Mouse (Mus musculus) stomach, postnatal 0 days (tissue): ENCODE data around the gene Usp54. TPM values are rescaled to one million over a fixed set of nuclear protein-coding genes. Genes with fewer than 3 reads are reported as not detected.
A peak's percentile ranks its signal among the peaks of the same experiment; 100 is the strongest.

Experiments used
- ATAC-seq: fragments of 200-750 bp; cut with Nextera tagmentation; 2 replicates; pipeline ENCODE4 v1.8.0; 2017; ENCODE audit not compliant: low FRiP score, low TSS enrichment
- DNase-seq: peaks from one replicate; pipeline ENCODE4 v3.0.0-alpha.2; 2016; ENCODE audit warnings: low spot score
- H3K27ac ChIP-seq: fragments of 300-500 bp; sonication (generic); replicated peaks from 2 replicates; pipeline ENCODE4 v1.5.1; 2014; ENCODE audit warnings: mild to moderate bottlenecking, control low read depth
- H3K27me3 ChIP-seq: fragments of 300-500 bp; sonication (generic); 2 replicates; pipeline ENCODE4 v1.6.1; 2014; ENCODE audit warnings: low read length; ENCODE audit not compliant: control insufficient read depth, insufficient read depth
- H3K36me3 ChIP-seq: fragments of 300-500 bp; sonication (generic); 2 replicates; pipeline ENCODE4 v1.6.1; 2014; ENCODE audit warnings: low read length, mixed read lengths; ENCODE audit not compliant: control insufficient read depth, insufficient read depth
- H3K4me1 ChIP-seq: fragments of 300-500 bp; sonication (generic); replicated peaks from 2 replicates; pipeline ENCODE4 v1.6.1; 2014; ENCODE audit warnings: antibody characterized with exemption; ENCODE audit not compliant: control insufficient read depth, insufficient read depth
- H3K4me2 ChIP-seq: fragments of 300-500 bp; sonication (generic); replicated peaks from 2 replicates; pipeline ENCODE4 v1.6.1; 2014; ENCODE audit warnings: low read depth, mild to moderate bottlenecking, control low read depth, moderate library complexity
- H3K4me3 ChIP-seq: fragments of 300-500 bp; sonication (generic); 2 replicates; pipeline ENCODE4 v1.5.1; 2014; ENCODE audit warnings: low read depth, low read length, control low read depth
- H3K9ac ChIP-seq: fragments of 300-500 bp; sonication (generic); 2 replicates; pipeline ENCODE4 v1.6.1; 2014; ENCODE audit warnings: mild to moderate bottlenecking, low read length, control low read depth, mixed read lengths
- H3K9me3 ChIP-seq: fragments of 300-500 bp; sonication (generic); 2 replicates; pipeline ENCODE4 v1.6.1; 2016; ENCODE audit warnings: low read length; ENCODE audit not compliant: control insufficient read depth
- CTCF ChIP-seq: IDR thresholded peaks from 2 replicates; pipeline ENCODE4 v1.5.1; 2016; ENCODE audit warnings: antibody characterized with exemption, low read depth, mild to moderate bottlenecking, moderate library complexity
- EP300 ChIP-seq: optimal IDR thresholded peaks from 2 replicates; pipeline ENCODE3; 2016; ENCODE audit warnings: antibody characterized with exemption
- WGBS: fragments of 180-500 bp; shearing (Covaris S2); extraction: QIAGEN DNeasy Blood & Tissue Kit; methylation state at CpG from one replicate; pipeline ENCODE4 v1.1.7; 2014; 5-methylcytosine and 5-hydroxymethylcytosine counted together
- polyA plus RNA-seq: library from polyadenylated mRNA; unstranded; fragments of >200 nt; fragmentation: Nextera tagmentation; extraction: Ambion mirVana; gene quantifications from 2 replicates; pipeline ENCODE4 v1.2.1, GENCODE M21; 2015

Usp54 gene
- polyA plus RNA-seq, 1 experiment from 2014 or later, result 3.3 TPM

DNA sequence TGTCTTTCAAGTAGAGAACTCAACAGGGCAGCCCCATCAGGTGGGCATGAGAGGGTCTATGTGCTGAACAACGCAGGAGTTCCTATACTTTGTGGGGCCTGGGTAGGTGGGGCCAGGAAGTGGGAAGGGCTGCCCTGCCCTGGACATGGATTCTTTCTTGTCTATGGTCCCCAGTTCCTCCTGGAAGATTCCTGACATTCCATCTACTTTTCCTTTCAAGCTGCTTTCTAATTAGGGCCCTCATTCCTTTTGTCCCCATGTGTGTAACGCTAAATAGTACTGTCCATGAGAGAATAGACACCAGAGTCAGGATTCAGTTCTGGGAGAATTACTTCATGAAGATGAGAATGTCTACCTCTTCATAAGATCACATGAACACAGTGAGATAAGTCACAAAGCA, 22.7 kb upstream of the Usp54 start:
- Histone ChIP-seq H3K4me1 (no peaks in the 10 kb centered on the region), H3K27me3 (no peaks in the 10 kb centered on the region), H3K4me3 (no peak overlapping the region), H3K27ac (no peak overlapping the region), H3K9ac (no peak overlapping the region), H3K36me3 (no peaks in the 10 kb centered on the region), H3K9me3 (no peaks in the 10 kb centered on the region), H3K4me2 (no peak overlapping the region)
- DNase-seq (no peak), ATAC-seq (no peak)
- 65% methylated on average over 2 of the region's 2 CpGs for WGBS
- TF ChIP-seq EP300 (no peak), CTCF (no peak)

DNA sequence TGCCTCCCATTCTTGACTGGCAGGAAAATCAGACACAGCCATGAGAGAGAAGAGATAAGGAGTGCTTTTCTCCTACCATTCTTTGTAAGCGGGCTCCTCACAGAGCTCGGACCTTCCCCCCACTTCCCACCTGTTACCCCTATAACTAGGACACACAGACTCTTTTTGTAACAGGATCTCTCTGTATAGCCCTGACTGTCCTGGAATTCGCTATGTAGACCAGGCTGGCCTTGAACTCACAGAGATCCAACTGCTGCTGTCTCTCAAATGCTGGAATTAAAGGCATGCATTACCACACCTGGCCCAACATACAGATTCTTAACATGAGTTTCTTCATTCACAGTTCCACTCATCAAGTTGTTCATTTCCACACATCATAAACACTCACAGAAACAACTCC, 21.9 kb upstream of the Usp54 start:
- 88% methylated on average over 3 of the region's 3 CpGs for WGBS
- DNase-seq, result no peak

DNA sequence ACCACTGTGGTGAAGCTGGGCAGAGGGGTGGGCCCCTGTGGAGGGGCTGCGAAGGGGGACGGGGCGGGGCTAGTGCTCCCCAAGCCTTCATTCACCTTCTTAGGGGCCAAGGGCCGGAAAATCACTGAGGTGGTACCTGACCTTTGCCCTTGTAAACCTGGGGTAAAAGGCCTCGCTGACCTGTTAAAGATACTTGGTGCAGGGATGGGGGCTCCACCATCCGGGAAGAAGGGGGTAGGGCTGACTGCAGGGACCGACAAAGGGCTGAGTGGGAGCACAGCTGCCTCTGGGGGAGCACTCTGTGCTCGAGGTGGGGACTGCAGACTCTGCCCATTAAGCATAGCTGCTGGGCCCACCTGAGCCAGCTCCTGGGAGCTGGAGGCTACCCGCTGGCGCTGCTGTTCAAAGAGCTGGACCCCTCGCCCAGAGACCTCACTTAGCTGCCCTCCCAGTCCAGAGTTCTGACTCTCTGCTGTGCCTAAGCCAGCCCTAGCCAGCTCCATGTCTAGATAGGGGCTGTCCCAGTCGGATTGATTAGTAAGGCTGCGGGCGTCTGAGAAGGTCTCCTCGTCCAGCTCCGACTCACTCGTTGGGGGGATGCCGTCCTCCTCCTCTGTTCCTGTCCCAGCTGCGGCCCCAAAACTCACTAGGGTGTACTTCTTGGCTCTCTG, 20.9 kb upstream of the Usp54 start:
- no peak for DNase-seq
- no peaks in the 10 kb centered on the region for H3K9me3 ChIP-seq
- H3K27ac ChIP-seq, result peak overlapping the region; percentile 91
- peak; percentile 18; the same call in 1 of the 2 replicates for ATAC-seq
- H3K4me2 ChIP-seq, result peak overlapping the region; percentile 95
- 23% methylated on average over 19 of the region's 19 CpGs for WGBS
- peak overlapping the region; percentile 65 for H3K4me3 ChIP-seq
- TF ChIP-seq EP300 (no peak), CTCF (no peak)
- no peaks in the 10 kb centered on the region for H3K36me3 ChIP-seq
- no peaks in the 10 kb centered on the region for H3K4me1 ChIP-seq
- peak overlapping the region; percentile 72 for H3K9ac ChIP-seq
- no peaks in the 10 kb centered on the region for H3K27me3 ChIP-seq

More for the DNA sequence above, 21.9 kb upstream of the Usp54 start:
- Histone ChIP-seq H3K36me3 (no peaks in the 10 kb centered on the region), H3K9ac (no peak overlapping the region), H3K27me3 (no peaks in the 10 kb centered on the region), H3K27ac (no peak overlapping the region), H3K4me3 (no peak overlapping the region), H3K4me1 (no peaks in the 10 kb centered on the region), H3K4me2 (no peak overlapping the region), H3K9me3 (no peaks in the 10 kb centered on the region)
- TF ChIP-seq CTCF, result no peak
- no peak for TF ChIP-seq EP300
- ATAC-seq, result no peak

DNA sequence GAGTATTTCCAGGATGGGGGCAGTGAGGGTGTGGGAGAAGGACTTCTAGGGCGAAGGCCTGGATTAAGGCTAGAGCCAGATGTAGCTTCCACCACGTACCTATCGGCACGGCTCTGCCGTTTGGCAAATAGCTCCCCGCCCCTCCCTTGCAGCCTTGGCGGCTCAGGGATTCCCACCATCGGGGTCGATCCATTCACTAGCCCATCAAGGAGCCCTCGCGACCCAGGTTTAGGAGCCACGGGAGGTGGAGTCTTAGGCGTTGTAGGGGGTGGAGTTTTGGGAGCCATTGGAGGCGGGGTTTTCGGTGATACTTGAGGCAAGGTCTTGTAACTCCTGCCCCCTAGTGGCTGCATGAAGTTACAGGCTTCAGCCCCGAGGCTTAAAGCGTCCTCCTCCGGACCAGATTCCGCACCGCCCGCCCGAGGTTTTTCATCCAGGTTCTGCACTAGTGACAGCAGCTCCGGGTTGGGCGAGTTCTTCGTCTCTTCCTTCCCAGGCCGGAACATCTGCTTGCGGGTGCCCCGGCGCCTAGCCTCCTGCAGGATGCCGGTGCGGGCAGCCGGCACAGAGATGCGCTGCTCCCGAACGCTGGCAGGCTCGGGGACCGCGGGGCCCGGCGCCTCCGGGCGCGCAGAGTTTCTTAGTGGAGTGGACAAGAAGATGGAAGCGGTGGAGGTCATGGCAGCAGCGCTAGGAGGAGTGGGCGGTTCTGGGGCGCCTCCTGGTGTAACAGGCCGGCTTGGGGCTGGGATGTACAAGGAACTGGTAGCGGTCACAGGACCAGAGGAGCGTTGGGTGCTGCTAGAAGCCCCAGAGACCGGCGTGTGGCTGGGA, 20.2 kb upstream of the Usp54 start:
- 1% methylated on average over 50 of the region's 52 CpGs for WGBS
- peak overlapping the region; percentile 72 for H3K9ac ChIP-seq
- H3K4me1 ChIP-seq, result no peaks in the 10 kb centered on the region
- peak overlapping the region; percentile 91 for H3K27ac ChIP-seq
- DNase-seq (peak; percentile 91), ATAC-seq (peak; percentile 91)
- no peaks in the 10 kb centered on the region for H3K9me3 ChIP-seq
- H3K4me2 ChIP-seq, result peak overlapping the region; percentile 95
- no peaks in the 10 kb centered on the region for H3K36me3 ChIP-seq
- H3K4me3 ChIP-seq, result peak overlapping the region; percentile 65
- TF ChIP-seq CTCF, result peak; percentile 90
- TF ChIP-seq EP300, result no peak
- no peaks in the 10 kb centered on the region for H3K27me3 ChIP-seq

DNA sequence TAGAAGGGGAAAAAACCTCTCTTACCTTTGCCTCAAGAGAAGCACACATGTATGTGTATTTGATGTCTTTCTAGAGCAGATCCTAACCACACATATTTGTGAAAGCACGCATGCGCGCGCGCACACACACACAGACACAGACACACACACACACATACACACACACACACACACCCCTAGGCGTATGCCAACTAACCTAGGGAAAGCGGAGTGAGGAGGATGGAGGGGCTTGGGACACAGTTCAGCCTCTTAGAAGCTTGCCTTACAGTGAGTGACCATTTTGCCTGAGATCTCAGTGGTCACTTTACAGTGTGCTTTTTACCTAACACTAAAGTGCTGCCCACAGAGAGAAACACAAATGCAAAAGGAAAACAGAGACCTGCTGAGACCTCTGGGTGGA, 18.8 kb upstream of the Usp54 start:
- no peaks in the 10 kb centered on the region for H3K4me1 ChIP-seq
- no peak for ATAC-seq

DNA sequence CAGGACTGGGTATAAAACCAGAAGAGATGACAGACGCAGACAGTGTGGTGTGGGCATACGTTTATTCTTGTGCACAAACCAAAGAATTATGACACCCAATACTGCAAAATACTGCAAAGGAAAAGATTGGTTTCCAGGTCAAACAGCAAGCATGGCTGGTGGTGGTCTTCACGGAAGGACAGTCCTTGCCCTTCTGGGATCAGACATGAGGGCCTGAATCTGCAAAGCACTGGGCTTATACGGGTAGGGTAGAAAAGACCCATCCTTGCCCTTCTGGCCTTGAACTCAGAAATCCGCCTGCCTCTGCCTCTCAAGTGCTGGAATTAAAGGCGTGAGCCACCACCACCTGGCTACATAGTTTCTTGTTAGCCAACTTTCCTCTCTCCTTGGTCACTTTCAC, 18.0 kb upstream of the Usp54 start:
- no peak overlapping the region for H3K4me3 ChIP-seq
- 88% methylated on average over 6 of the region's 6 CpGs for WGBS
- ATAC-seq (no peak), DNase-seq (no peak)
- no peaks in the 10 kb centered on the region for H3K36me3 ChIP-seq
- H3K4me1 ChIP-seq, result no peaks in the 10 kb centered on the region
- no peaks in the 10 kb centered on the region for H3K9me3 ChIP-seq
- H3K4me2 ChIP-seq, result no peak overlapping the region
- no peak overlapping the region for H3K27ac ChIP-seq
- H3K9ac ChIP-seq, result no peak overlapping the region
- TF ChIP-seq CTCF (no peak), EP300 (no peak)
- no peaks in the 10 kb centered on the region for H3K27me3 ChIP-seq

More for the DNA sequence above, 18.8 kb upstream of the Usp54 start:
- Histone ChIP-seq H3K4me2 (no peak overlapping the region), H3K27ac (no peak overlapping the region), H3K4me3 (no peak overlapping the region), H3K9me3 (no peaks in the 10 kb centered on the region), H3K9ac (no peak overlapping the region), H3K27me3 (no peaks in the 10 kb centered on the region), H3K36me3 (no peaks in the 10 kb centered on the region)
- TF ChIP-seq EP300, result no peak
- TF ChIP-seq CTCF, result no peak
- 97% methylated on average over 7 of the region's 7 CpGs for WGBS
- no peak for DNase-seq
